Mouse (Mus musculus): ENCODE measurements around the gene Olr1. TPM values are rescaled to one million over a fixed set of nuclear protein-coding genes. Genes with fewer than 3 reads are reported as not detected.

The Olr1 gene
- polyA plus RNA-seq, 1 experiment from 2014 or later = not detected

GRCm38 (mm10) chr6:129532556-129532941 lies 25.6 kb upstream of the Olr1 start:
- Histone ChIP-seq H3K4me3 (peak overlapping the region; percentile 96), H3K4me1 (replicated peaks) (peaks cover 33% of the 10 kb centered on the region), H3K36me3 (peaks cover 3% of the 10 kb centered on the region; the same call in 1 of the 2 replicates), H3K27ac (replicated peaks) (peak overlapping the region; percentile 85), H3K27me3 (no peaks in the 10 kb centered on the region), H3K4me2 (peak overlapping the region; percentile 75), H3K9ac (peak overlapping the region; percentile 93), H3K9me3 (no peaks in the 10 kb centered on the region)
- WGBS = 31% methylated on average over 7 of the region's 7 CpGs
- peak; percentile 42 for ATAC-seq (ENCODE audit: low FRiP score, low read depth)

GRCm38 (mm10) chr6:129530261-129530660 lies 23.3 kb upstream of the Olr1 start:
- Histone ChIP-seq H3K36me3 (no peaks in the 10 kb centered on the region), H3K27me3 (no peaks in the 10 kb centered on the region), H3K9me3 (no peaks in the 10 kb centered on the region), H3K9ac (no peak overlapping the region), H3K4me2 (no peak overlapping the region), H3K27ac (replicated peaks) (no peak overlapping the region), H3K4me1 (replicated peaks) (peaks cover 16% of the 10 kb centered on the region), H3K4me3 (no peak overlapping the region)
- no peak for ATAC-seq (ENCODE audit: low FRiP score, low read depth)

GRCm38 (mm10) chr6:129529605-129530004 lies 22.6 kb upstream of the Olr1 start:
- peaks cover 9% of the 10 kb centered on the region for H3K4me1 ChIP-seq (replicated peaks)
- no peaks in the 10 kb centered on the region for H3K36me3 ChIP-seq
- H3K27ac ChIP-seq (replicated peaks) = no peak overlapping the region
- no peak overlapping the region for H3K4me2 ChIP-seq
- 91% methylated on average over 1 of the region's 1 CpGs for WGBS
- ATAC-seq (ENCODE audit: low FRiP score, low read depth) = no peak
- H3K9me3 ChIP-seq = no peaks in the 10 kb centered on the region
- no peak overlapping the region for H3K4me3 ChIP-seq
- no peaks in the 10 kb centered on the region for H3K27me3 ChIP-seq
- no peak overlapping the region for H3K9ac ChIP-seq

GRCm38 (mm10) chr6:129527416-129527815 lies 20.5 kb upstream of the Olr1 start:
- WGBS = 85% methylated on average over 2 of the region's 2 CpGs
- Histone ChIP-seq H3K36me3 (no peaks in the 10 kb centered on the region), H3K27me3 (no peaks in the 10 kb centered on the region), H3K27ac (replicated peaks) (no peak overlapping the region), H3K9ac (no peak overlapping the region), H3K4me3 (no peak overlapping the region), H3K4me1 (replicated peaks) (peaks cover 4% of the 10 kb centered on the region), H3K4me2 (no peak overlapping the region), H3K9me3 (no peaks in the 10 kb centered on the region)
- no peak for ATAC-seq (ENCODE audit: low FRiP score, low read depth)

GRCm38 (mm10) chr6:129526069-129526468 lies 19.1 kb upstream of the Olr1 start:
- ATAC-seq (ENCODE audit: low FRiP score, low read depth) = no peak
- Histone ChIP-seq H3K4me1 (replicated peaks) (no peaks in the 10 kb centered on the region), H3K9me3 (no peaks in the 10 kb centered on the region), H3K4me3 (no peak overlapping the region), H3K27me3 (no peaks in the 10 kb centered on the region), H3K4me2 (no peak overlapping the region), H3K36me3 (no peaks in the 10 kb centered on the region), H3K9ac (no peak overlapping the region), H3K27ac (replicated peaks) (no peak overlapping the region)

- ATAC-seq (ENCODE audit: low FRiP score, low read depth) = peak; percentile 94
- Histone ChIP-seq H3K27me3 (no peaks in the 10 kb centered on the region), H3K27ac (replicated peaks) (no peak overlapping the region), H3K4me2 (no peak overlapping the region), H3K9ac (no peak overlapping the region), H3K4me3 (no peak overlapping the region), H3K36me3 (no peaks in the 10 kb centered on the region), H3K4me1 (replicated peaks) (no peaks in the 10 kb centered on the region), H3K9me3 (no peaks in the 10 kb centered on the region)
- 42% methylated on average over 2 of the region's 2 CpGs for WGBS
Observed at GRCm38 (mm10) chr6:129517752-129518408, 10.9 kb upstream of the Olr1 start.

- Histone ChIP-seq H3K36me3 (no peaks in the 10 kb centered on the region), H3K27ac (replicated peaks) (no peak overlapping the region), H3K4me3 (no peak overlapping the region), H3K4me2 (no peak overlapping the region), H3K4me1 (replicated peaks) (no peaks in the 10 kb centered on the region), H3K27me3 (no peaks in the 10 kb centered on the region), H3K9me3 (no peaks in the 10 kb centered on the region), H3K9ac (no peak overlapping the region)
- 92% methylated on average over 10 of the region's 10 CpGs for WGBS
- ATAC-seq (ENCODE audit: low FRiP score, low read depth) = no peak
Observed at GRCm38 (mm10) chr6:129516388-129516787, 9.4 kb upstream of the Olr1 start.

GRCm38 (mm10) chr6:129515068-129515467 lies 8.1 kb upstream of the Olr1 start:
- H3K36me3 ChIP-seq = no peaks in the 10 kb centered on the region
- ATAC-seq (ENCODE audit: low FRiP score, low read depth) = no peak
- 84% methylated on average over 3 of the region's 3 CpGs for WGBS
- H3K4me3 ChIP-seq = no peak overlapping the region
- no peak overlapping the region for H3K4me2 ChIP-seq
- H3K9ac ChIP-seq = no peak overlapping the region
- no peaks in the 10 kb centered on the region for H3K4me1 ChIP-seq (replicated peaks)
- no peaks in the 10 kb centered on the region for H3K9me3 ChIP-seq
- no peak overlapping the region for H3K27ac ChIP-seq (replicated peaks)
- no peaks in the 10 kb centered on the region for H3K27me3 ChIP-seq

GRCm38 (mm10) chr6:129514376-129514775 lies 7.4 kb upstream of the Olr1 start:
- WGBS = 75% methylated on average over 2 of the region's 2 CpGs
- no peak overlapping the region for H3K27ac ChIP-seq (replicated peaks)
- no peaks in the 10 kb centered on the region for H3K27me3 ChIP-seq
- H3K9ac ChIP-seq = no peak overlapping the region
- H3K36me3 ChIP-seq = no peaks in the 10 kb centered on the region
- H3K4me3 ChIP-seq = no peak overlapping the region
- H3K9me3 ChIP-seq = no peaks in the 10 kb centered on the region
- no peak overlapping the region for H3K4me2 ChIP-seq
- ATAC-seq (ENCODE audit: low FRiP score, low read depth) = no peak
- no peaks in the 10 kb centered on the region for H3K4me1 ChIP-seq (replicated peaks)

GRCm38 (mm10) chr6:129513409-129513808 lies 6.4 kb upstream of the Olr1 start:
- H3K27ac ChIP-seq (replicated peaks) = no peak overlapping the region
- H3K4me3 ChIP-seq = no peak overlapping the region
- no peaks in the 10 kb centered on the region for H3K27me3 ChIP-seq
- no peaks in the 10 kb centered on the region for H3K36me3 ChIP-seq
- no peak overlapping the region for H3K4me2 ChIP-seq
- 90% methylated on average over 1 of the region's 1 CpGs for WGBS
- H3K9ac ChIP-seq = no peak overlapping the region
- no peak for ATAC-seq (ENCODE audit: low FRiP score, low read depth)
- H3K4me1 ChIP-seq (replicated peaks) = no peaks in the 10 kb centered on the region
- no peaks in the 10 kb centered on the region for H3K9me3 ChIP-seq

GRCm38 (mm10) chr6:129512868-129513267 lies 5.9 kb upstream of the Olr1 start:
- Histone ChIP-seq H3K36me3 (no peaks in the 10 kb centered on the region), H3K9me3 (no peaks in the 10 kb centered on the region), H3K27me3 (no peaks in the 10 kb centered on the region), H3K9ac (no peak overlapping the region), H3K27ac (replicated peaks) (no peak overlapping the region), H3K4me2 (no peak overlapping the region), H3K4me1 (replicated peaks) (no peaks in the 10 kb centered on the region), H3K4me3 (no peak overlapping the region)
- WGBS = 78% methylated on average over 8 of the region's 8 CpGs
- ATAC-seq (ENCODE audit: low FRiP score, low read depth) = no peak

GRCm38 (mm10) chr6:129512367-129512766 lies 5.4 kb upstream of the Olr1 start, which contains the start of gene Tmem52b:
Tmem52b (plus strand) TSS chr6:129512555.
- ATAC-seq (ENCODE audit: low FRiP score, low read depth) = no peak
- H3K4me3 ChIP-seq = no peak within 1 kb of the TSS
- H3K9me3 ChIP-seq = no peaks in the 10 kb centered on the region
- no peaks in the 10 kb centered on the region for H3K4me1 ChIP-seq (replicated peaks)
- H3K27me3 ChIP-seq = no peaks in the 10 kb centered on the region
- H3K36me3 ChIP-seq = no peaks in the 10 kb centered on the region
- no peak within 1 kb of the TSS for H3K27ac ChIP-seq (replicated peaks)
- H3K9ac ChIP-seq = no peak within 1 kb of the TSS
- 76% methylated on average over 3 of the region's 3 CpGs for WGBS
- no peak within 1 kb of the TSS for H3K4me2 ChIP-seq

Data from hindbrain, embryonic 15.5 days (tissue).